Mouse (Mus musculus): ENCODE results near the gene Cyb561d2. TPM values are rescaled to one million over a fixed set of nuclear protein-coding genes. Genes with fewer than 3 reads are reported as not detected.

Cyb561d2 gene
- polyA plus RNA-seq (2014; fragmentation: Illumina TruSeq; extraction: RNeasy Lipid Tissue Mini Kit (QIAGEN cat#74804); ENCODE audit: insufficient read depth, low read depth, low replicate concordance), result 16.0 TPM

DNA sequence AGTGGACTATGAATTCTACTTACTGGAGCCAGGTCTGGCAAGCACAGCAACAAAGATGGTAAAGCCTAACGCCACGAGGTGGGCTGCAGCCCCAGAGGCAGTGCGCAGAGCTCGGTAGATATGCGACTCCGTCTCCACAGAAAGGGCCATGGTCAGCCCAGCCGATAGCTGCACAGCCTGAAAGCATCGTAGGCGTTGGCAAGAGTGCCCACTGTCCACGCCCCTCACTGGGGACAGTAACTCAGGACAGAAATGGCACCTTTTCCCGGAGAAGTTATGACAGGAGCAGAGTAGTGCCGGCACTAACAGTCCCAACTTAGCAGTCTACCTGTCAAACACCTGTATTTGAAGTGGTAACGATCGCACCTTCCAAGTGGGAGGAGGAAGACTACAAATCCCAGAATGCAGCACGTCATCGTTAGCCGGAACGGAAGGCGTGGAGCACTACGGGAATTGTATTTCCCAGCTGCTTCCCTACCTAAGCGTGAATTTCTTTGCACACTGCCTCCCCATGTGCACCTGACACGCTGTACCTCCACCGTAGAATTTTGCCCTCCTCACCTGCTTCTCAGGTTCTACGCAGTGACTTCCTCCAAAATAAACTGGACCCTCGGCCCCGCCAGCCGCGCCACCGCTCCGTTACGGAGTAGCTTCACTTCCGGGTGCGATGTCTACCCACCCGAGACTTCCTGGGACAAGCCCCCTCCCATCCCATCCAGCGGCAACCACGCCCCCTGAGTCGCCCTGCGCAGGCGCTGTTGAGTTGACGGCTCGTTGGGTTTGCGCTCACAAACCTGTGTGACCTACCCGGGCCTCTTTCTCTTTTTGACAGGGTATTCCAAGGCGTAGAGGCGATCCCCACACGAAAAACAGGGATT is at the start of gene Cyb561d2, which contains the start of gene Nprl2:
Gene Cyb561d2 (minus strand): TSS at position 720 of the 878 bp plus-strand sequence.
Gene Nprl2 (plus strand): TSS at position 753 of the 878 bp plus-strand sequence.

DNA sequence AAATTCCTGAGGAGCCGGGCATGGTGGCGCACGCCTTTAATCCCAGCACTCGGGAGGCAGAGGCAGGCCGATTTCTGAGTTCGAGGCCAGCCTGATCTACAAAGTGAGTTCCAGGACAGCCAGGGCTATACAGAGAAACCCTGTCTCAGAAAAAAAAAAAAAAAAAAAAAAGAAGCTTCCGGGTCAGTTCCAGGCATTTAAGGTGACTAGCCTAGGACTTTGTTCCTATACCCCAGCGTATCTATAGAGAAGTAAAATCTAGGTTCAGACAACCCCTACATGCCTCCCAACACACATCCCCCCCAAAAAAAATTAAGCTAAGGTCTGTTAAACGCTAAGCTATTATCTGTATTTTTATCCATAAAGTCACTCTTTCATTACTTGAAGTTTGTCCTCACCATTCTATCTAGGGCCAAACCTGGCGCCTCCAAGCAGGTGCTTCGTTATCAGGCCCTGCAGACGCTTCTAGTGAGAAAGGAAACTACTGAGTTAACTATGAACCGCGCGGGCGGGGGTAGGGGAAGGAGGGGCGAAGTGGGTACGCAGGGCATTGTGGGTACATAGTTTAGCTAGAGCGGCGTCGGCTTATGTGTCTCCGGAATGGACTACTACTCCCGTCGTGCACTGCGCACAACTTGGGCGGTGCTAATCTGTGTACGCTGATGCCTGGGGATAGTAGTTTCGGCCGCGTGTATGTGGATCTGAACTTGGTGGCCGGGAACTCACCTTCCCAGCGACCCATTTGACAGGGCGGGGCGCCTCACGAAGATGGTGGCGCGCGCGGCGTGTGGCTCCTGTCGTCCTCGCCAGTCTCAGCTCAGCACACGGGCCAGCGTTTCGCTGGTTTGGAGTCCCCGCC is 45.2 kb upstream of the Cyb561d2 start, which contains the start of gene Ifrd2:
Gene Ifrd2 (plus strand): TSS at position 669 of the 859 bp plus-strand sequence.

DNA sequence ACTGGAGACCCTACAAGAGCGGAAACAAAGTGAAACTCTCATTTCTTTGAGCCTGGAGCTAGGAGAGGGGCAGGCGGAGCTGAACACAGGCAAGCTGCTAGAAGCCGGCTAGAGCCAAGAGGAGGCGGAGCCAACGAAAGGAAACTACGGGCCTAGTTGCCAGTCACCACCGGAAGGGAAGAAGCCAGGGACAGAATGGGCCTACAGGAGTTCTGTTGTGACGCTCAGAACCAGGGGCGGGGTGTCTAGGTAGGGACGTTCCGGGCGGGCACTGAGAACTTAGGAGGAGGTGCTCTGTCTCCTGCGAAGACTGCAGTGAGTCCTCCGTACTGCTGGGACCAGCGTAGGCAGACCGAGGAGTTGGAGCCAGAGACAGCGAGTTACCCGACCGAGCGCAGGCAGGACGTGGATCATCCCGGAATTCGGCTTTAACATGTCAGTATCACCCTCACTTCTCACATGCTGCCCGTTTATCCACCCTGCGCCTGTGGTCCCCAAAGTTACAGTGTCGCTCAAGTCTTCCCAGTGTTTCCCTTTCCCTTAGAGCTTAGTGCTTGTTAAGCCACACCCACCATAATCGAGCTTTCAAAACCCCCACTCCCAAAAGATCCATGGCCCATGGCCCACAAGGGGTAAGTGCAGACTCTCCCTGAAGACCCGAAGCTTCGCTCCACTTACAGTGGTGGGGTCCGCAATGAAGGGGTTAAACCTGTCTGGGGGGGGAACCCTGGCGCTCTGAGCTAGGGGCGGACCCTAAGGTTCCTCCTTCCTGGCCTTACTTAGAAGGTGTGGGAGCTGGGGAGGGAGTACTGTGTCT is 38.7 kb upstream of the Cyb561d2 start, which contains the start of gene Hyal3:
Gene Hyal3 (plus strand): TSS at position 318 of the 817 bp plus-strand sequence.

DNA sequence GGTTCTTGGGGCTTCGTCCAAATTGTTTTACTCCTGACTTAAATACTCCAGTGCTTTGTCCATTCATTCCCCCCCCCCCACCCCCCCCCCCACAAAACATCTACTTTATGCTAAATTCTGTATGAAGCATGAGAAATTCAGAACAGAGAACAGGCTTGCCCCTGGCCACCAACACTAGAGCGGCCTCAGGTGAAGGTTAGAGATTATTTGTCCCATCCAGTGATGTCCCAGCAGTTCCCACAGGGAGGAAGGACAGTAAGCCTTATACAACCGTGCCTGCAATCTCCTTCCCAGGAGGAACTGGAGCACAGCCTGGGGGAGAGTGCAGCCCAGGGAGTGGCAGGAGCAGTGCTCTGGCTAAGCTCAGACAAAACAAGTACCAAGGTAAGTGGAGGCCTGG is 36.6 kb upstream of the Cyb561d2 start, which contains the start of gene Naa80:
Gene Naa80 (plus strand): TSS at position 301 of the 400 bp plus-strand sequence.

DNA sequence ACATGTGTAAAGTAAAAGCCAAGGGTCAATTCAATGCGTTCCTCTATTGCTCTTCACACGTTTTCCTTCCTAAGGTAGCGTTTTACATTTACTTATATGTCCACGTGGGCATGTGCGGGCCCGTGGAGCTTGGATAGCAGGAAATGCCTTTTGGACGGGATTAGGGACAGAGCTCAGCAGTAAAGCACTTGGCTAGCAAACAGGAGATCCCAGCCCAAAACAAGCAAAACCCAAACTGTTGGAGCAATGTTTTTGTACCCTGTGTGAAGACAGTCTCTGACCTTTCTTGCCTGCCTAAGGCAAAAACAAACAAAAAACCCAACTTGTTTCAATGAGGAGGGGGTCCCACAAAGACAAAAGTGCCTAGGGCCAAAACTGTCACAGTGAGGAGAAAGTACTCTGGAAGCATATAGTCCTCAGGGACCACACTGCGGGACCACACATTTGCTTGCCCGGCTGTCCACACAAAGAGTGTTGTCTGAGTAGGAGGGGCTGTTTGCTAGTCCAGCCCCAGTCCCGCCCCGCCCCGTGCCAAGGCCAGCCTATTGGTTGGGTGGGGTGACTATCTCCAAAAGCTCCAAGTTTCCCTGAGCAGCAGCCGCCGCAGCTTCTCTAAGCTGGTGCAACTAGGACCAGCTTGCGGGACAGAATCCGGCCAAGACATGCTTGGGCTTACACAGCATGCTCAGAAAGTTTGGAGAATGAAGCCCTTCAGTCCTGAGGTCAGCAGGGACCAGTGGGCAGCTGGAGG is 34.5 kb upstream of the Cyb561d2 start, which contains the start of gene Hyal1:
Gene Hyal1 (plus strand): TSS at position 571 of the 751 bp plus-strand sequence.

DNA sequence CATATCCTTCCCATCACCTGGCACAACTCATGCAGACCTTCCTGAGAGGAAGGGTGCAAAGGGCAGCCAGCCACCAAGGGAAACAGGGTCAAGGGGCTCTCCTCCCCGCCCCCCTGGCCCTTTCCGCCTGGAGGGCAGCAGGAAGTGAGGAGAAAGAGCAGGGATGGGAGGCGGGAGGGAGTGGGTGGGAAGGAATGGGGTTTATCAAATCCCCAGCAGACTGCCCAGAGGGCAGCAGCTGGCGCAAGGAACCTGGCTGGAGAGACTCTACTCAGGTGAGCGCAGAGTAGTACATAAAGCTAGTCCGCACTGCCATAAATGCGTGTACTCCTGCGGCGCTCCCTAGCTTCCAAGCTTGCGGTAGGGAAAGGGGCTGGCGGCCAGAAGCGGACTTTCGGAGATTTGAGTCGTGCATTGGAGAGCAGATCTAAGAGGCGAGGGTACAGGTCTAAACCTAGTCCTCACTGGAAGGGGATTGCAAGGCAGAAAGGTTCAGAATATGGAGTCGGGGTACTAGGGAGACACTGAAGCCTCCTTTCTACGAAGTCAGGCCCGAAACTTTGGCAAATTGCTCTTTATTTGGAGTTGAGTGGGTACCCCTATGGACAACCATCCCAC is 25.8 kb upstream of the Cyb561d2 start, which contains the start of gene Hyal2:
Gene Hyal2 (plus strand): TSS at position 244 of the 618 bp plus-strand sequence.

DNA sequence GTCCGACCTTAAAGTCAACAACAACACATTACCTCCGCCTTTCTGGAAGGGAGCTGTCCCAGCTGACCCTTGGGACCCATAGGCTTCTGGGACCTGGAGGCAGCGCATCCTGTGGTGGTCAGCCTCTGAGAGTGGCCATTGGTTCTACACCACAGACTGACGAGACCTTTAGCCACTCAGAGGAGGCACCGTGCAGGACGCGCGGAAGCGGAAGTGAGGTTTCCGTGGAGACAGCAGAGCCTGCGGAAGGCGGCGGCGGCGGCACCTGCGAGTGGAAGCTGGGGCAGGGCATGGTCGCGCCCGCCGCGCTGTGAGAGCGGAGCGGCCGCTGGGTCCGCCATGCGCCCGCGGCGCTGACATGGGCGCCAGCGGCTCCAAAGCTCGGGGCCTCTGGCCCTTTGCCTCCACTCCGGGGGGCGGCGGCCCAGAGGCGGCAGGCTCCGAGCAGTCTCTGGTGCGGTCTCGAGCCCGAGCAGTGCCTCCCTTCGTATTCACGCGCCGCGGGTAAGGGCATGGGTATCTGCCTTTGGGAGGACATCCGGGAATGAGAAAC is 21.1 kb upstream of the Cyb561d2 start, which contains the start of gene Tusc2:
Gene Tusc2 (plus strand): TSS at position 227 of the 553 bp plus-strand sequence.

DNA sequence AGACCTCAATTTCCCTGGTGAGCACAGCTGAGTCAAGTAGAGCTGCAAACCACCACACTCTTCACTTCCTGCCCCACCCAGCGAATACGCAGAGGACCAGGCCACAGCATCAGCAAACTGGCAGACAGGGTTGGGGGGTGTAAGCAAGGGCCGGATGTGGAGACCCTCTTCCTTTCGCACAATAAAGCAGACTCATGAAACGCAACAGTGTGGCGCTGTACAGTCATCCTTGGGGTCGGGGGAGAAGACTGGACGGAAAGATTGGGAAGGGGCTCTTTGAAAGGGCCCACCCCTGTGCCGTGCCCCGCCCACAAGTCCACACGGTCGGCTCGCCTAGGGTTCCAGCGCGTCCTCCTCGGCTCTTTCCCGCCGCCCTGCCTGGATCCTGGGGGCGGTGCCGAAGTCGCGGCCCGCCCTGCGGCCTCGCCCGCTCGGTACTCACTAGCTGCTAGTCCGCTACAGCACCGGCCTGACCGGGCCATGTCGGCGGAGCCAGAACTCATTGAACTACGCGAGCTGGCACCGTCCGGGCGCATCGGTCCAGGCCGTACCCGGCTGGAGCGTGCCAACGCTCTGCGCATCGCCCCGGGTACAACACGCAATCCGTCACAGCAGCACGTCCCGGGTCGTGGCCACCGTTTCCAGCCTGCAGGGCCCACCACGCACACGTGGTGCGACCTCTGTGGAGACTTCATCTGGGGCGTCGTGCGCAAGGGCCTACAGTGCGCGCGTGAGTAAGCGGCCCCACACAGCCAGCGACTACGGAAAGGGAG is 9.3 kb upstream of the Cyb561d2 start, which contains the start of gene Rassf1:
Gene Rassf1 (plus strand): TSS at position 439 of the 773 bp plus-strand sequence.

DNA sequence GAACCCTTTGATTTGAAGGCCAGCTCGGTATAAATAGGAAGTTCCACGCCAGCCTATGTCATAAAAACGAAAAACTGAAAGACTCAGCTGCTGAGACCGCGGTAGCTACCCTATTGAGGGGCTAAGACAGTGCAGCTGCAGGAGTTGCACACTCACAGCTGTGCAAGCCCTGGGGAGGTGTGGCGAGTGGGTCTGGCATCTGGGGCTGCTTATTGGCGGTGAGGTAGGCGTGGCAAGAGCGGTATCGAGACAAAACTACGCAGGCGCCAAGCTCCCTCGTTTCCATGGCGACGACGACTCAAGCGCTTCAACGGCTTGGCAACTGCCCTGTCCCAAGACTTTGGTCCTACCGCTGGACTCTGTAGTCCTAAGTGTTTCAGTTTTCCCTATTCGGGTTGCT is 5.0 kb upstream of the Cyb561d2 start, which contains the start of gene Zmynd10:
Gene Zmynd10 (plus strand): TSS at position 273 of the 400 bp plus-strand sequence.

DNA sequence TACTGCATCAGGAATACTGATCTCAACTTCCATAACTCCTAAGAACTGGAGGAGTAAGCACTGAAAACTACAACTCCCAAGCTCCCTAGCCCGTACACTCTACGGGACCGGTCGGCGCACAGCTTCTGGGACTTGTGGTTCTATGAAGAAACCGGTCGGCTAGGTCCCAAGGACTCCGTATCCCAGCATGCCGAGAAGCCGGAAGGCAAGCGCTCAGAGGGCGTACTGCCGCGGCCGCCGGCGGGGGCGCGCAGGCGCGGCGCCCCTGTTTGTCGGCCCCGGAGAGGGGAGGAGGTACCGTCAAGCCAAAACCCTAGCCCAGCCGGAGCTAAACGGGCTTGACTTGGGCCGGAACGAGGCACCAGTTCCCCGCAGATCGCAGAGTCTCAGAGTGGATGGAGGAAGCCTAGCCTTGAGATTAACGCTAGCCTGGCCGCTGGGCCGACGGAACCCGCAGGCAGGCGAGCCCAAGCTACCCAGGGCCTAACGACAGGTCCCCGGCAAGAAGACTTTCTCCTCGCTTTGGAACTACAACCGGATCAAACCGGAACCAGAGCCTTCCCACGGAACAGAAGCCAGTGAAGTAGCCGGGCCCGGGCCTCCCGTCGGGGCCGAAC is 8.1 kb downstream of the Cyb561d2 start, which contains the start of gene Tmem115:
Gene Tmem115 (plus strand): TSS at position 155 of the 617 bp plus-strand sequence.

Other genes starting within 250 kb of the Cyb561d2 start
- 19.9 TPM for gene Cish, start 246.2 kb downstream of the Cyb561d2 start, polyA plus RNA-seq (2014; fragmentation: Illumina TruSeq; extraction: RNeasy Lipid Tissue Mini Kit (QIAGEN cat#74804); ENCODE audit: insufficient read depth, low read depth, low replicate concordance)
- gene Hemk1, start 203.8 kb downstream of the Cyb561d2 start, polyA plus RNA-seq (2014; fragmentation: Illumina TruSeq; extraction: RNeasy Lipid Tissue Mini Kit (QIAGEN cat#74804); ENCODE audit: insufficient read depth, low read depth, low replicate concordance), result 8.4 TPM
- 0.11 TPM for gene 6430571L13Rik, start 201.6 kb downstream of the Cyb561d2 start, polyA plus RNA-seq (2014; fragmentation: Illumina TruSeq; extraction: RNeasy Lipid Tissue Mini Kit (QIAGEN cat#74804); ENCODE audit: insufficient read depth, low read depth, low replicate concordance)
- 0.14 TPM for gene Cacna2d2, start 142.6 kb downstream of the Cyb561d2 start, polyA plus RNA-seq (2014; fragmentation: Illumina TruSeq; extraction: RNeasy Lipid Tissue Mini Kit (QIAGEN cat#74804); ENCODE audit: insufficient read depth, low read depth, low replicate concordance)
- gene Tmem115, start 8.2 kb downstream of the Cyb561d2 start, polyA plus RNA-seq (2014; fragmentation: Illumina TruSeq; extraction: RNeasy Lipid Tissue Mini Kit (QIAGEN cat#74804); ENCODE audit: insufficient read depth, low read depth, low replicate concordance), result 22.6 TPM
- gene Nprl2, start within 50 bp of the Cyb561d2 start, polyA plus RNA-seq (2014; fragmentation: Illumina TruSeq; extraction: RNeasy Lipid Tissue Mini Kit (QIAGEN cat#74804); ENCODE audit: insufficient read depth, low read depth, low replicate concordance), result 20.2 TPM
- 11.5 TPM for gene Zmynd10, start 5.1 kb upstream of the Cyb561d2 start, polyA plus RNA-seq (2014; fragmentation: Illumina TruSeq; extraction: RNeasy Lipid Tissue Mini Kit (QIAGEN cat#74804); ENCODE audit: insufficient read depth, low read depth, low replicate concordance)
- gene Rassf1, start 9.4 kb upstream of the Cyb561d2 start, polyA plus RNA-seq (2014; fragmentation: Illumina TruSeq; extraction: RNeasy Lipid Tissue Mini Kit (QIAGEN cat#74804); ENCODE audit: insufficient read depth, low read depth, low replicate concordance), result 48.4 TPM
- gene Tusc2, start 21.1 kb upstream of the Cyb561d2 start, polyA plus RNA-seq (2014; fragmentation: Illumina TruSeq; extraction: RNeasy Lipid Tissue Mini Kit (QIAGEN cat#74804); ENCODE audit: insufficient read depth, low read depth, low replicate concordance), result 34.0 TPM
- 90.7 TPM for gene Hyal2, start 25.8 kb upstream of the Cyb561d2 start, polyA plus RNA-seq (2014; fragmentation: Illumina TruSeq; extraction: RNeasy Lipid Tissue Mini Kit (QIAGEN cat#74804); ENCODE audit: insufficient read depth, low read depth, low replicate concordance)
- gene Hyal1, start 34.7 kb upstream of the Cyb561d2 start, polyA plus RNA-seq (2014; fragmentation: Illumina TruSeq; extraction: RNeasy Lipid Tissue Mini Kit (QIAGEN cat#74804); ENCODE audit: insufficient read depth, low read depth, low replicate concordance), result 7.3 TPM
- 23.3 TPM for gene Naa80, start 36.7 kb upstream of the Cyb561d2 start, polyA plus RNA-seq (2014; fragmentation: Illumina TruSeq; extraction: RNeasy Lipid Tissue Mini Kit (QIAGEN cat#74804); ENCODE audit: insufficient read depth, low read depth, low replicate concordance)
- 0.70 TPM for gene Hyal3, start 38.6 kb upstream of the Cyb561d2 start, polyA plus RNA-seq (2014; fragmentation: Illumina TruSeq; extraction: RNeasy Lipid Tissue Mini Kit (QIAGEN cat#74804); ENCODE audit: insufficient read depth, low read depth, low replicate concordance)
- gene Ifrd2, start 45.4 kb upstream of the Cyb561d2 start, polyA plus RNA-seq (2014; fragmentation: Illumina TruSeq; extraction: RNeasy Lipid Tissue Mini Kit (QIAGEN cat#74804); ENCODE audit: insufficient read depth, low read depth, low replicate concordance), result 13.8 TPM
- gene Sema3b, start 67.0 kb upstream of the Cyb561d2 start, polyA plus RNA-seq (2014; fragmentation: Illumina TruSeq; extraction: RNeasy Lipid Tissue Mini Kit (QIAGEN cat#74804); ENCODE audit: insufficient read depth, low read depth, low replicate concordance), result 23.9 TPM
- 294 TPM for gene Gnai2, start 93.2 kb upstream of the Cyb561d2 start, polyA plus RNA-seq (2014; fragmentation: Illumina TruSeq; extraction: RNeasy Lipid Tissue Mini Kit (QIAGEN cat#74804); ENCODE audit: insufficient read depth, low read depth, low replicate concordance)
- gene Slc38a3, start 127.3 kb upstream of the Cyb561d2 start, polyA plus RNA-seq (2014; fragmentation: Illumina TruSeq; extraction: RNeasy Lipid Tissue Mini Kit (QIAGEN cat#74804); ENCODE audit: insufficient read depth, low read depth, low replicate concordance), result 0.32 TPM
- gene Gnat1, start 137.5 kb upstream of the Cyb561d2 start, polyA plus RNA-seq (2014; fragmentation: Illumina TruSeq; extraction: RNeasy Lipid Tissue Mini Kit (QIAGEN cat#74804); ENCODE audit: insufficient read depth, low read depth, low replicate concordance), result not detected
- 64.9 TPM for gene Sema3f, start 168.3 kb upstream of the Cyb561d2 start, polyA plus RNA-seq (2014; fragmentation: Illumina TruSeq; extraction: RNeasy Lipid Tissue Mini Kit (QIAGEN cat#74804); ENCODE audit: insufficient read depth, low read depth, low replicate concordance)
- gene Rbm5, start 228.8 kb upstream of the Cyb561d2 start, polyA plus RNA-seq (2014; fragmentation: Illumina TruSeq; extraction: RNeasy Lipid Tissue Mini Kit (QIAGEN cat#74804); ENCODE audit: insufficient read depth, low read depth, low replicate concordance), result 46.7 TPM

Measured in lung, adult 10 weeks (tissue).